Mouse (Mus musculus) 3134 (cell line): Measurements from ENCODE around the gene Kcnt1.
A peak's percentile ranks its signal among the peaks of the same experiment; 100 is the strongest.

Experiments used
- DNase-seq: peaks from one replicate; pipeline ENCODE4 v3.0.0-alpha.2; 2011; ENCODE audit warnings: low spot score; ENCODE audit not compliant: insufficient read length; ENCODE audit errors: extremely low read depth

Kcnt1 gene

GRCm38 (mm10) chr2:25877250-25877735, 13.8 kb downstream of the Kcnt1 start:
- DNase-seq, result no peak

GRCm38 (mm10) chr2:25877736-25878268, 14.3 kb downstream of the Kcnt1 start:
- no peak for DNase-seq

- no peak for DNase-seq
These were observed 15.0 kb downstream of the Kcnt1 start for GRCm38 (mm10) chr2:25878516-25878915.

- no peak for DNase-seq
These were observed 15.5 kb downstream of the Kcnt1 start for GRCm38 (mm10) chr2:25879061-25879460.

GRCm38 (mm10) chr2:25882276-25882675, 18.7 kb downstream of the Kcnt1 start:
- no peak for DNase-seq

GRCm38 (mm10) chr2:25884756-25885155, 21.2 kb downstream of the Kcnt1 start:
- DNase-seq, result no peak

GRCm38 (mm10) chr2:25887226-25887625, 23.7 kb downstream of the Kcnt1 start:
- DNase-seq, result no peak

GRCm38 (mm10) chr2:25888144-25888543, 24.6 kb downstream of the Kcnt1 start:
- no peak for DNase-seq

- no peak for DNase-seq
These were observed 28.9 kb downstream of the Kcnt1 start for GRCm38 (mm10) chr2:25892440-25892839.

GRCm38 (mm10) chr2:25898970-25899369, 35.4 kb downstream of the Kcnt1 start:
- no peak for DNase-seq

GRCm38 (mm10) chr2:25909872-25910271, 46.3 kb downstream of the Kcnt1 start:
- DNase-seq, result no peak

GRCm38 (mm10) chr2:25913247-25913646, 49.7 kb downstream of the Kcnt1 start:
- peak; percentile 32 for DNase-seq

- DNase-seq, result peak; percentile 53
These were observed 50.7 kb downstream of the Kcnt1 start for GRCm38 (mm10) chr2:25914201-25914600.

- DNase-seq, result no peak
These were observed 51.3 kb downstream of the Kcnt1 start for GRCm38 (mm10) chr2:25914821-25915220.

- DNase-seq, result no peak
These were observed 54.9 kb downstream of the Kcnt1 start for GRCm38 (mm10) chr2:25918408-25918807.

GRCm38 (mm10) chr2:25919972-25920371, 56.4 kb downstream of the Kcnt1 start:
- no peak for DNase-seq

- DNase-seq, result no peak
These were observed 60.3 kb downstream of the Kcnt1 start for GRCm38 (mm10) chr2:25923799-25924198.

GRCm38 (mm10) chr2:25924934-25925333, 61.4 kb downstream of the Kcnt1 start:
- DNase-seq, result no peak

- no peak for DNase-seq
These were observed 64.3 kb downstream of the Kcnt1 start for GRCm38 (mm10) chr2:25927821-25928220.

- DNase-seq, result no peak
These were observed 67.8 kb downstream of the Kcnt1 start for GRCm38 (mm10) chr2:25931249-25931859.

- no peak for DNase-seq
These were observed 77.0 kb downstream of the Kcnt1 start for GRCm38 (mm10) chr2:25940503-25940902.

- DNase-seq, result no peak
These were observed 80.3 kb downstream of the Kcnt1 start for GRCm38 (mm10) chr2:25943822-25944221.

GRCm38 (mm10) chr2:25947950-25948349, 84.4 kb downstream of the Kcnt1 start:
- DNase-seq, result no peak
